Mouse (Mus musculus) embryonic facial prominence, embryonic 14.5 days (tissue): ENCODE data around the gene Mamstr. TPM values are rescaled to one million over a fixed set of nuclear protein-coding genes. Genes with fewer than 3 reads are reported as not detected.

ENCODE experiments used
- ATAC-seq: fragments of 200-750 bp; cut with Nextera tagmentation; 2 replicates; pipeline ENCODE4 v1.8.0; 2017; ENCODE audit warnings: low read depth, moderate number of reproducible peaks, moderate TSS enrichment
- DNase-seq: peaks from one replicate; pipeline ENCODE4 v3.0.0-alpha.2; 2015; ENCODE audit warnings: low spot score
- H3K27ac ChIP-seq: fragments of 300-500 bp; sonication (generic); replicated peaks from 2 replicates; pipeline ENCODE4 v1.5.1; 2014; ENCODE audit warnings: low read depth, mild to moderate bottlenecking, low read length, moderate library complexity
- H3K27me3 ChIP-seq: fragments of 300-500 bp; sonication (generic); replicated peaks from 2 replicates; pipeline ENCODE4 v1.6.1; 2014; ENCODE audit warnings: low read length; ENCODE audit not compliant: control insufficient read depth, insufficient read depth
- H3K36me3 ChIP-seq: fragments of 300-500 bp; sonication (generic); 2 replicates; pipeline ENCODE4 v1.6.1; 2014; ENCODE audit warnings: low read length, mixed read lengths; ENCODE audit not compliant: control insufficient read depth, insufficient read depth
- H3K4me1 ChIP-seq: fragments of 300-500 bp; sonication (generic); 2 replicates; pipeline ENCODE4 v1.6.1; 2014; ENCODE audit warnings: antibody characterized with exemption, low read length; ENCODE audit not compliant: control insufficient read depth, insufficient read depth
- H3K4me2 ChIP-seq: fragments of 300-500 bp; sonication (generic); 2 replicates; pipeline ENCODE4 v1.6.1; 2014; ENCODE audit warnings: low read depth, mild to moderate bottlenecking, low read length, moderate library complexity, mixed read lengths
- H3K4me3 ChIP-seq: fragments of 300-500 bp; sonication (generic); 2 replicates; pipeline ENCODE4 v1.5.1; 2014; ENCODE audit warnings: low read depth, mild to moderate bottlenecking, low read length
- H3K9ac ChIP-seq: fragments of 300-500 bp; sonication (generic); 2 replicates; pipeline ENCODE4 v1.6.1; 2014; ENCODE audit warnings: low read depth, mild to moderate bottlenecking, low read length, moderate library complexity, mixed read lengths
- H3K9me3 ChIP-seq: fragments of 300-500 bp; sonication (generic); 2 replicates; pipeline ENCODE4 v1.6.1; 2016; ENCODE audit warnings: low read length; ENCODE audit not compliant: control insufficient read depth
- WGBS: fragments of 180-500 bp; shearing (Covaris S2); extraction: QIAGEN DNeasy Blood & Tissue Kit; methylation state at CpG from one replicate; pipeline ENCODE4 v1.1.7; 2014; 5-methylcytosine and 5-hydroxymethylcytosine counted together
- polyA plus RNA-seq: library from polyadenylated mRNA; unstranded; fragments of >200 nt; fragmentation: Nextera tagmentation; extraction: Ambion mirVana; gene quantifications from 2 replicates; pipeline ENCODE4 v1.2.1, GENCODE M21; 2014

Mamstr gene
- polyA plus RNA-seq, 1 experiment from 2014 or later = 28.8 TPM

- Histone ChIP-seq H3K9me3 (no peaks in the 10 kb centered on the region), H3K4me2 (no peak overlapping the region), H3K9ac (no peak overlapping the region), H3K4me3 (no peak overlapping the region), H3K36me3 (peaks cover 10% of the 10 kb centered on the region), H3K27ac (no peak overlapping the region), H3K4me1 (peaks cover 14% of the 10 kb centered on the region), H3K27me3 (no peaks in the 10 kb centered on the region; the same call in 1 of the 2 replicates)
- no peak for DNase-seq
- ATAC-seq = no peak
- WGBS = 81% methylated on average over 10 of the region's 11 CpGs
Observed at GRCm38 (mm10) chr7:45634946-45635681, 4.7 kb upstream of the Mamstr start.

DNA sequence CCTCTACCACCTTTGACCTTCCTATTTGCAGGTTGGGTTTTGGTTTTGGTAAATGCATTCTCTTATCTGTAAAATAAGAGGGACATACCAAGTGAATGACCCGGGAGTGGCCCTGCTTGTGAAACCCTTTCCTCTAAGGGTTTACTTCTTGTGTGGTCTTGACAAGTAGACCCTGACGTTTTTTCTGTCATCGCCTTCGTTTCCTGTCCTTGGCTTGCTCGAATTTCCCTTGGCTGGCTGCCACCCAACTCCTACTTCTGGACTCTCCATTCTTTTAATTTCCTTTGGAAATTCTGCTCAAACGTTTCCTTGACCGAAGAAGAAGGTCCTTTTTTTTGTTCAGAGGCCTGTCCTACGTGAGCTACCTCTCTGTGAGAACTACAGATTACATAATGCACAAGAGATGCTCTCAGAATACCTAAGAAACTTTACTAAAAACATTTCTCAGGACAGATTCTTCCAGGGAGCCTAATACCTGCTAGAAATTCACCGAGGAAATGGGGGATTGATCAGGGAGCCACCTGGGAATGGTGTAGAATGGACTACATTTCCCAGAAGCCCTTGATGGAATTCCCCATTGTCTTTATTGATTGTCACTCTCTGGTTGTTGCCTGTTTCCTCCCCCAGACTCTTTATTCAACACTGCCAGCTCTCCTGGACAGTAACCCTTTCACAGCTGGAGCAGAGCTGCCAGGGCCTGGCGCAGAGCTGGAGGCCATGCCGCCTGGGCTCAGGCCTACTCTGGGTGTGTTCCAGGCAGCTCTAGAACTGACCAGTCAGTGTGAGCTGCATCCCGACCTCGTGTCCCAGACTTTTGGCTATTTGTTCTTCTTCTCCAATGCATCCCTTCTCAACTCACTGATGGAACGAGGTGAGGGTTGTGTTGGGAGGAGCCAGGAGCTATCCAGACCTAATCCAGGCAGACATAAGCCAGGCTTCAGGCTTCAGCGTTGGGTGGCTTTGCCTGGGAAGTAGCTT is 3.8 kb upstream of the Mamstr start:
- ATAC-seq = no peak
- Histone ChIP-seq H3K9ac (no peak overlapping the region), H3K36me3 (peaks cover 10% of the 10 kb centered on the region), H3K27me3 (no peaks in the 10 kb centered on the region; the same call in 1 of the 2 replicates), H3K9me3 (no peaks in the 10 kb centered on the region), H3K4me1 (peaks cover 19% of the 10 kb centered on the region), H3K4me2 (no peak overlapping the region), H3K27ac (no peak overlapping the region; the same call in 1 of the 2 replicates), H3K4me3 (no peak overlapping the region)
- WGBS = 72% methylated on average over 15 of the region's 15 CpGs
- DNase-seq = peak; percentile 56

GRCm38 (mm10) chr7:45637710-45638109 is 2.1 kb upstream of the Mamstr start:
- peak overlapping the region; percentile 61; the same call in 1 of the 2 replicates for H3K4me2 ChIP-seq
- peaks cover 30% of the 10 kb centered on the region for H3K4me1 ChIP-seq
- WGBS = 92% methylated on average over 6 of the region's 6 CpGs
- DNase-seq (no peak), ATAC-seq (no peak)
- no peak overlapping the region for H3K27ac ChIP-seq
- no peaks in the 10 kb centered on the region for H3K9me3 ChIP-seq
- peaks cover 10% of the 10 kb centered on the region for H3K36me3 ChIP-seq
- peak overlapping the region; percentile 36; the same call in 1 of the 2 replicates for H3K4me3 ChIP-seq
- no peaks in the 10 kb centered on the region; the same call in 1 of the 2 replicates for H3K27me3 ChIP-seq
- no peak overlapping the region for H3K9ac ChIP-seq

GRCm38 (mm10) chr7:45638623-45639401 is 965 bp upstream of the Mamstr start:
- DNase-seq = peak; percentile 99
- Histone ChIP-seq H3K36me3 (peaks cover 10% of the 10 kb centered on the region), H3K27ac (peak overlapping the region; percentile 25; the same call in 1 of the 2 replicates), H3K4me1 (peaks cover 33% of the 10 kb centered on the region), H3K4me2 (peak overlapping the region; percentile 61), H3K4me3 (peak overlapping the region; percentile 36), H3K9me3 (no peaks in the 10 kb centered on the region), H3K27me3 (no peaks in the 10 kb centered on the region), H3K9ac (peak overlapping the region; percentile 59)
- 17% methylated on average over 29 of the region's 29 CpGs for WGBS
- ATAC-seq = peak; percentile 85

DNA sequence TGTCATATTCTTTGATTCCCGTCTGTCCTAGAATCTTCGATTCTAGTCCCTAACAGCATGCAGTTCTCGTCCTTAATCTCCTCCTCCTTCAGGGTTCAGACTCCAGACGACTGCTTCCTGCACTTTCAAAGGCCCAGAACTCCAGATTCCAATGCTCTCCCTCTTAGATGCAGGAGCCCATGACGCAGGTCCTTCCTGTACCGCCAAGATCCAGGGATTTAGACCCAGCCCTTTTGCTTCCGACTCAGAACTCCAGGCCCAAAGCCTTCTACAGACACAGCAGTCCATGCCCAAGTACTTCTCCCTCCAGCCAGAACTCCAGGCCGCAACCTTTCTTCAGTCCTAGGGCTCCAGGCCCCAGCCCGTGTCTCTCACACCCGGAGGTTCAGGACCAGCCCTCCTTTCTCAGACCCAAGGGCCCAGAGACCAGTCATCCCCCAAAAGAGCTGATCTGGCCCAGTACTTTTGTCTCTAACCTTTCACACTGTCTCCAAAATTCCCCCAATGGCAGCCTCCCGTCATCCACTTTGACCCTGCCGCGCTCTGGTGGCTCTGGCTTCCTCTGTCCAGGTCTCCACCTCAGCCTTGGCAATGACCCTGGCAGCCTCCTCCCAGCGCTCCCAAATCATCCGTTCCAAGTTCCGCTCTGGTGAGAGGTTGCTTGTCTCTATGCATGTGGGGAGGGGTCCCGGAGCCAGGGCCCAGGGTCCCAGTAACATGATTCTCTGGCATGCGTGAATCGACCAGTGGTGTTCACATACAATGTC is 597 bp downstream of the Mamstr start:
- Histone ChIP-seq H3K4me1 (peaks cover 41% of the 10 kb centered on the region), H3K9ac (peak overlapping the region; percentile 30; the same call in 1 of the 2 replicates), H3K4me2 (peak overlapping the region; percentile 81; the same call in 1 of the 2 replicates), H3K27me3 (no peaks in the 10 kb centered on the region), H3K27ac (peak overlapping the region; percentile 74), H3K36me3 (peaks cover 10% of the 10 kb centered on the region), H3K9me3 (no peaks in the 10 kb centered on the region), H3K4me3 (peak overlapping the region; percentile 8; the same call in 1 of the 2 replicates)
- 67% methylated on average over 19 of the region's 19 CpGs for WGBS
- ATAC-seq (no peak), DNase-seq (no peak)

- peak overlapping the region; percentile 74 for H3K27ac ChIP-seq
- H3K4me1 ChIP-seq = peaks cover 41% of the 10 kb centered on the region
- DNase-seq = peak; percentile 85
- peaks cover 5% of the 10 kb centered on the region for H3K36me3 ChIP-seq
- no peaks in the 10 kb centered on the region for H3K27me3 ChIP-seq
- peak overlapping the region; percentile 81 for H3K4me2 ChIP-seq
- WGBS = 51% methylated on average over 16 of the region's 17 CpGs
- H3K9me3 ChIP-seq = no peaks in the 10 kb centered on the region
- peak overlapping the region; percentile 48 for H3K9ac ChIP-seq
- 0 out of 2 replicates have a peak, but pooled peaks have one; percentile 1 for ATAC-seq
- peak overlapping the region; percentile 43 for H3K4me3 ChIP-seq
Observed at GRCm38 (mm10) chr7:45641391-45642040, 1.7 kb downstream of the Mamstr start.

GRCm38 (mm10) chr7:45642083-45642482 is 2.3 kb downstream of the Mamstr start:
- WGBS = 71% methylated on average over 5 of the region's 5 CpGs
- peaks cover 41% of the 10 kb centered on the region for H3K4me1 ChIP-seq
- peak overlapping the region; percentile 43 for H3K4me3 ChIP-seq
- no peaks in the 10 kb centered on the region for H3K9me3 ChIP-seq
- peak overlapping the region; percentile 81 for H3K4me2 ChIP-seq
- no peaks in the 10 kb centered on the region; the same call in 1 of the 2 replicates for H3K36me3 ChIP-seq
- no peaks in the 10 kb centered on the region for H3K27me3 ChIP-seq
- peak overlapping the region; percentile 48 for H3K9ac ChIP-seq
- DNase-seq = no peak
- 0 out of 2 replicates have a peak overlapping the region, but pooled peaks have one; percentile 74 for H3K27ac ChIP-seq
- ATAC-seq = no peak
